Mouse (Mus musculus) kidney, adult 2 months (tissue): Measurements from ENCODE around the gene Slc17a5. TPM values are rescaled to one million over a fixed set of nuclear protein-coding genes. Genes with fewer than 3 reads are reported as not detected.

Source experiments
- DNase-seq: peaks from one replicate; pipeline ENCODE4 v3.0.0; 2021
- H3K27ac ChIP-seq: fragments of 200-500 bp; 2 replicates; pipeline ENCODE4 v1.5.1; 2012; ENCODE audit warnings: low read depth, low read length, control low read depth, inconsistent platforms; ENCODE audit not compliant: insufficient read depth
- H3K27me3 ChIP-seq: fragments of 200-500 bp; replicated peaks from 2 replicates; pipeline ENCODE4 v1.6.1; 2012; ENCODE audit warnings: mild to moderate bottlenecking, moderate library complexity, low read length, inconsistent platforms; ENCODE audit not compliant: control insufficient read depth, insufficient read depth
- H3K36me3 ChIP-seq: fragments of 200-500 bp; 2 replicates; pipeline ENCODE4 v1.6.1; 2012; ENCODE audit warnings: mild to moderate bottlenecking, moderate library complexity, low read length, inconsistent platforms; ENCODE audit not compliant: control insufficient read depth, insufficient read depth
- H3K4me1 ChIP-seq: fragments of 200-500 bp; 2 replicates; pipeline ENCODE4 v1.6.1; 2011; ENCODE audit warnings: low read length; ENCODE audit not compliant: control insufficient read depth, insufficient read depth
- H3K4me3 ChIP-seq: fragments of 200-500 bp; 2 replicates; pipeline ENCODE4 v1.5.1; 2011; ENCODE audit warnings: mild to moderate bottlenecking, low read depth, low read length, control low read depth; ENCODE audit not compliant: insufficient read depth
- CTCF ChIP-seq: fragments of 200-500 bp; conservative IDR thresholded peaks from 2 replicates; pipeline ENCODE4 v1.5.1; 2011; ENCODE audit warnings: low read depth, mild to moderate bottlenecking, control low read depth, low read length, moderate library complexity, mixed read lengths; ENCODE audit not compliant: insufficient read depth, insufficient read length
- POLR2A ChIP-seq: fragments of 200-500 bp; IDR thresholded peaks from one replicate; pipeline ENCODE4 v1.6.1; 2011; ENCODE audit warnings: low read depth, low read length, control low read depth
- WGBS: fragments of 180-500 bp; shearing (Covaris S2); methylation state at CpG from one replicate; pipeline ENCODE4 v1.1.7; 2018; 5-methylcytosine and 5-hydroxymethylcytosine counted together
- polyA plus RNA-seq: library from polyadenylated mRNA; depleted of rRNA; stranded (reverse); fragments of >200 nt; gene quantifications from 2 replicates; pipeline ENCODE4 v1.2.3, GENCODE M21; 2012

Slc17a5 gene
- polyA plus RNA-seq, 1 experiment, result 36.7 TPM

GRCm38 (mm10) chr9:78588411-78589033 is 681 bp upstream of the Slc17a5 start:
- no peak overlapping the region for H3K4me3 ChIP-seq
- 40% methylated on average over 10 of the region's 10 CpGs for WGBS
- TF ChIP-seq POLR2A, result no peak
- no peak for TF ChIP-seq CTCF
- H3K36me3 ChIP-seq, result no peaks in the 10 kb centered on the region
- 0 out of 2 replicates have a peak overlapping the region, but pooled peaks have one; percentile 2 for H3K27ac ChIP-seq
- no peaks in the 10 kb centered on the region for H3K27me3 ChIP-seq
- H3K4me1 ChIP-seq, result no peaks in the 10 kb centered on the region; the same call in 1 of the 2 replicates
- no peak for DNase-seq

DNA sequence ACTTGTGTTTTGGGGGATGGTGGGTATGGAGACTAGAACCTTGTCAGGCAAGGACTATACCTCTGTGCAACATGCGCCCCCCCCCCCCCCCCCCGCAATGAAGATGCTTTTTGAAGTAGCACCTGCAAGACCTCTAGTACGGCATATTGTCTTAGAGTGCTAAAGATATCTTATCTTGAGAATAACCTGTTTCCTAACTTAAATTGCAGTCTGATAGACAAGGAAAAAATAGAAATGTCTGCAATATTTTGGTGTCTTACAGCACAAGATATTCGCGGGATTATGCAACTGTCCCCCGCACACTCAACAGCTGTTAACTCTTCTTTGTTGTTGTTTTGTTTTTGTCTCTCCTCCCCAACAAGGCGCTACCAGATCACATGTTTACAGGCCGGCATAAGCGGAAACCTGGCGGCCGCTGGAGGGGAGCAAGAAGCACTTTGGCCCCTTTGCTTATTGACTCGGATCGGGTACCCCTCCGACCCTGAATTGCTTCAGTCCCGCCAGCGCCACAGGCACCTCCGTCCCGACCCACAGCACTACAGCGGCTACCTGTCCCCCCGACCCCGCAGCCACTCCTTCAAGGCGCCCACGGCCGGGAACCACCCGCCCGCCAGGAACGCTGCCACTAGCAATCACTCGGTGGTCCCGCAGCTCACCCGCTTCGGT is 490 bp downstream of the Slc17a5 start:
- peak; percentile 54 for DNase-seq
- WGBS, result under 1% methylated on average over 31 of the region's 31 CpGs
- peak overlapping the region; percentile 62 for H3K4me3 ChIP-seq
- H3K4me1 ChIP-seq, result no peaks in the 10 kb centered on the region; the same call in 1 of the 2 replicates
- H3K27me3 ChIP-seq, result no peaks in the 10 kb centered on the region
- H3K27ac ChIP-seq, result peak overlapping the region; percentile 18
- no peaks in the 10 kb centered on the region for H3K36me3 ChIP-seq
- TF ChIP-seq POLR2A (no peak), CTCF (no peak)

DNA sequence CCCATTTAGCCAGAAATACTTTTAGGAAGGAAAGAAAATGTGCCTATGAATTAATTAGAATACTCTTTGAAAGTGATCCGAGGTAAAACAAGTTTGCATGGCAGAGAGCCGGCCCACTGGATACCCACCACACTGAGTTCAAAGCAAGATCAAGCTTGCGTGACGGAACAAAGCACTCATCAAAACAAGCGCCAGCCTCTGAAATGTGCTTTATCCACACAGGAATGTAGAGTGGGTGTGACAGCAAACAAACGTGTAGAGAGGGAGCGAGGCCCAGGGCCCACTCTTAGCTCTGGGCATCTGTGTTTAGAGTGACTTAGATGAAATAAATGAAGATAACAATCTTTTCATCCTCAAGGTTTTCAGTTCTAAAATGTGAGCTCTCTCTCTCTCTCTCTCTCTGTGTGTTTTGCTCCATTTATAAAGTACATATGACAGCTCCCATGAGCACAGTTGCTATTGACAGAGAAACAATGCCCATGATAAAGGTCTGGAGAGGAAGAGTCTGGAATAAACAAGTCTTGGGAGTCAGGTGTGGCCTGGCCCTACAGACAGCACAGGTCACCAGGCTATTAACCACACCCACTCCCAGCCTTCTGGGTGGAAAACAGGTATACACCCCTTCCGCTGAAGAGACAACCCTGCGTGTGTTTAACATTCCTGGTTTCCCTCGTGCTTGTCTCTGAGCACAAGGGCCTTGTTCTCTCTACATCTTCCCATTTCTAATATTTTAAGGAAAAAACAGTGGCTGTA is 8.0 kb downstream of the Slc17a5 start:
- Histone ChIP-seq H3K36me3 (no peaks in the 10 kb centered on the region), H3K4me3 (no peak overlapping the region), H3K4me1 (no peaks in the 10 kb centered on the region), H3K27ac (no peak overlapping the region), H3K27me3 (no peaks in the 10 kb centered on the region)
- WGBS, result 52% methylated on average over 10 of the region's 10 CpGs
- TF ChIP-seq CTCF, result no peak
- no peak for TF ChIP-seq POLR2A
- DNase-seq, result no peak

- Histone ChIP-seq H3K36me3 (no peaks in the 10 kb centered on the region), H3K27me3 (no peaks in the 10 kb centered on the region), H3K27ac (no peak overlapping the region), H3K4me1 (no peaks in the 10 kb centered on the region), H3K4me3 (no peak overlapping the region)
- DNase-seq, result no peak
- TF ChIP-seq POLR2A, result no peak
- no peak for TF ChIP-seq CTCF
- 89% methylated on average over 7 of the region's 7 CpGs for WGBS
Observed at GRCm38 (mm10) chr9:78578824-78579223, 9.0 kb downstream of the Slc17a5 start.

DNA sequence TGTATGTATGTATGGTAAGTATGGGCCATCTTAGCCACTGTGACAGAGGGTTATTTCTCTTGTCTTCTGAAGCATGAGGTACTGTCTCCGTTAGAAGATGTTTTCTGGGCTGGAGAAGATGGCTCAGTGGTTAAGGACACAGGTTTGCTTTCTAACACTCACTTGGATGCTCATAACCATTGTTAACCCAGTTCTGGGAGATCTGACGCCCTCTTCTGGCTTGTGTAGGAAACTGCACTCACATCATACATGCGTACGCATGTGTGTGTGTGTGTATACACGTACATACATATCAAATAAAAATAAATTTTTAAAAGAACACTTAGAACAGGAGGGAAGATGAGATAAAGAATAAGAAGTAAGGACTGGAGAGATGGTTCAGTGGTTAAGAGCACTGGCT is 11.4 kb downstream of the Slc17a5 start:
- Histone ChIP-seq H3K4me1 (no peaks in the 10 kb centered on the region), H3K27me3 (no peaks in the 10 kb centered on the region), H3K27ac (no peak overlapping the region), H3K4me3 (no peak overlapping the region), H3K36me3 (no peaks in the 10 kb centered on the region)
- TF ChIP-seq CTCF, result no peak
- no peak for TF ChIP-seq POLR2A
- DNase-seq, result no peak
- 95% methylated on average over 5 of the region's 5 CpGs for WGBS

DNA sequence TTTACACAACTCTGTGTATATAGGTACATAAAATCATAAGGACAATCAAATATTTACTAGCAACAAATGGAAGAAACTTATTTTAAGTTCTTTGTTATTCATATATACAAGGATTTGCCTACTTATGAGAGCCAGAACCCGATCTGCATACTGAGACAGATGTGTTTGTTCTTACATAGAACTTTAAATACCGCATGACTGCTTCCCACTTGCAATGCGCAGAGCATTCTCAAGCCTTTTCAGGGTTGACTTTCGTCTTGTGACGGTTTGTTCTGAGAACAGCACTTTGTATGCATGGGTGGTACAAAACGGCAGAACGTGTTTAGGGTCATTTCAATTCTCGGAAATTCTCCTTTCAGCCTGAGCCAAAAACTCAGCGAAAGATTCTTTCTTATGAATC is 17.9 kb downstream of the Slc17a5 start:
- Histone ChIP-seq H3K27me3 (no peaks in the 10 kb centered on the region), H3K27ac (no peak overlapping the region), H3K4me1 (no peaks in the 10 kb centered on the region), H3K4me3 (no peak overlapping the region), H3K36me3 (peaks cover 1% of the 10 kb centered on the region; the same call in 1 of the 2 replicates)
- TF ChIP-seq CTCF, result no peak
- TF ChIP-seq POLR2A, result no peak
- DNase-seq, result no peak
- 93% methylated on average over 9 of the region's 9 CpGs for WGBS

- no peaks in the 10 kb centered on the region for H3K36me3 ChIP-seq
- H3K4me1 ChIP-seq, result peaks cover 13% of the 10 kb centered on the region; the same call in 1 of the 2 replicates
- 96% methylated on average over 4 of the region's 4 CpGs for WGBS
- no peak overlapping the region for H3K27ac ChIP-seq
- H3K4me3 ChIP-seq, result no peak overlapping the region
- H3K27me3 ChIP-seq, result no peaks in the 10 kb centered on the region
- no peak for DNase-seq
- TF ChIP-seq CTCF (no peak), POLR2A (no peak)
Observed at GRCm38 (mm10) chr9:78559479-78559878, 28.4 kb downstream of the Slc17a5 start.
